Mouse (Mus musculus): ENCODE measurements around the gene Gm42669. TPM values are rescaled to one million over a fixed set of nuclear protein-coding genes. Genes with fewer than 3 reads are reported as not detected.

Gm42669 gene
- polyA plus RNA-seq, 1 experiment, result 0.19 TPM

GRCm38 (mm10) chr5:107498806-107499310 is 8.6 kb upstream of the Gm42669 start:
- DNase-seq, result no peak
- no peak for TF ChIP-seq POLR2A (IDR thresholded peaks at IDR 0.05; ENCODE audit: control insufficient read depth, extremely low read depth, insufficient read depth, low read length, poor library complexity)
- no peak for TF ChIP-seq CTCF (IDR thresholded peaks at IDR 0.05; ENCODE audit: borderline replicate concordance, control insufficient read depth, extremely low read depth, insufficient read depth, low read length, poor library complexity)
- Histone ChIP-seq H3K27me3 (ENCODE audit: control insufficient read depth, insufficient read depth, low read length) (no peaks in the 10 kb centered on the region), H3K36me3 (ENCODE audit: control insufficient read depth, insufficient read depth, low read length) (0 out of 2 replicates have a peak, but pooled peaks cover 3% of the 10 kb centered on the region), H3K4me1 (replicated peaks; ENCODE audit: control insufficient read depth, insufficient read depth, low read length) (peaks cover 4% of the 10 kb centered on the region), H3K4me3 (ENCODE audit: control insufficient read depth, insufficient read depth, low read length) (peak overlapping the region; percentile 1; the same call in 1 of the 2 replicates), H3K27ac (ENCODE audit: control insufficient read depth, insufficient read depth, low read length) (peak overlapping the region; percentile 39)
- WGBS, result 39% methylated on average over 5 of the region's 5 CpGs

- no peak overlapping the region for H3K27ac ChIP-seq (ENCODE audit: control insufficient read depth, insufficient read depth, low read length)
- H3K27me3 ChIP-seq (ENCODE audit: control insufficient read depth, insufficient read depth, low read length), result no peaks in the 10 kb centered on the region
- 93% methylated on average over 5 of the region's 5 CpGs for whole genome bisulfite sequencing
- H3K36me3 ChIP-seq (ENCODE audit: control insufficient read depth, insufficient read depth, low read length), result peaks cover 6% of the 10 kb centered on the region; the same call in 1 of the 2 replicates
- no peak for DNase-seq
- TF ChIP-seq POLR2A (IDR thresholded peaks at IDR 0.05; ENCODE audit: control insufficient read depth, extremely low read depth, insufficient read depth, low read length, poor library complexity), result no peak
- TF ChIP-seq CTCF (IDR thresholded peaks at IDR 0.05; ENCODE audit: borderline replicate concordance, control insufficient read depth, extremely low read depth, insufficient read depth, low read length, poor library complexity), result no peak
- H3K4me3 ChIP-seq (ENCODE audit: control insufficient read depth, insufficient read depth, low read length), result no peak overlapping the region
- peaks cover 6% of the 10 kb centered on the region for H3K4me1 ChIP-seq (replicated peaks; ENCODE audit: control insufficient read depth, insufficient read depth, low read length)
These were observed 7.4 kb upstream of the Gm42669 start for GRCm38 (mm10) chr5:107499891-107500535.

GRCm38 (mm10) chr5:107500741-107501140 is 6.7 kb upstream of the Gm42669 start:
- Histone ChIP-seq H3K27me3 (ENCODE audit: control insufficient read depth, insufficient read depth, low read length) (no peaks in the 10 kb centered on the region), H3K4me1 (replicated peaks; ENCODE audit: control insufficient read depth, insufficient read depth, low read length) (peaks cover 6% of the 10 kb centered on the region), H3K4me3 (ENCODE audit: control insufficient read depth, insufficient read depth, low read length) (no peak overlapping the region), H3K36me3 (ENCODE audit: control insufficient read depth, insufficient read depth, low read length) (peaks cover 13% of the 10 kb centered on the region), H3K27ac (ENCODE audit: control insufficient read depth, insufficient read depth, low read length) (no peak overlapping the region)
- no peak for DNase-seq
- 97% methylated on average over 1 of the region's 1 CpGs for WGBS
- no peak for TF ChIP-seq CTCF (IDR thresholded peaks at IDR 0.05; ENCODE audit: borderline replicate concordance, control insufficient read depth, extremely low read depth, insufficient read depth, low read length, poor library complexity)
- no peak for TF ChIP-seq POLR2A (IDR thresholded peaks at IDR 0.05; ENCODE audit: control insufficient read depth, extremely low read depth, insufficient read depth, low read length, poor library complexity)

GRCm38 (mm10) chr5:107510503-107510902 is 3.1 kb downstream of the Gm42669 start:
- H3K27me3 ChIP-seq (ENCODE audit: control insufficient read depth, insufficient read depth, low read length), result no peaks in the 10 kb centered on the region
- TF ChIP-seq CTCF (IDR thresholded peaks at IDR 0.05; ENCODE audit: borderline replicate concordance, control insufficient read depth, extremely low read depth, insufficient read depth, low read length, poor library complexity) (no peak), POLR2A (IDR thresholded peaks at IDR 0.05; ENCODE audit: control insufficient read depth, extremely low read depth, insufficient read depth, low read length, poor library complexity) (no peak)

GRCm38 (mm10) chr5:107511326-107511725 is 3.9 kb downstream of the Gm42669 start:
- Histone ChIP-seq H3K27me3 (ENCODE audit: control insufficient read depth, insufficient read depth, low read length) (no peaks in the 10 kb centered on the region), H3K4me3 (ENCODE audit: control insufficient read depth, insufficient read depth, low read length) (no peak overlapping the region), H3K27ac (ENCODE audit: control insufficient read depth, insufficient read depth, low read length) (no peak overlapping the region), H3K36me3 (ENCODE audit: control insufficient read depth, insufficient read depth, low read length) (peaks cover 18% of the 10 kb centered on the region), H3K4me1 (replicated peaks; ENCODE audit: control insufficient read depth, insufficient read depth, low read length) (peaks cover 2% of the 10 kb centered on the region)
- WGBS, result 72% methylated on average over 2 of the region's 2 CpGs
- no peak for TF ChIP-seq POLR2A (IDR thresholded peaks at IDR 0.05; ENCODE audit: control insufficient read depth, extremely low read depth, insufficient read depth, low read length, poor library complexity)
- no peak for TF ChIP-seq CTCF (IDR thresholded peaks at IDR 0.05; ENCODE audit: borderline replicate concordance, control insufficient read depth, extremely low read depth, insufficient read depth, low read length, poor library complexity)
- no peak for DNase-seq

More at GRCm38 (mm10) chr5:107510503-107510902, 3.1 kb downstream of the Gm42669 start:
- no peak overlapping the region for H3K27ac ChIP-seq (ENCODE audit: control insufficient read depth, insufficient read depth, low read length)
- H3K4me3 ChIP-seq (ENCODE audit: control insufficient read depth, insufficient read depth, low read length), result no peak overlapping the region
- no peak for DNase-seq
- WGBS, result 95% methylated on average over 10 of the region's 10 CpGs
- H3K4me1 ChIP-seq (replicated peaks; ENCODE audit: control insufficient read depth, insufficient read depth, low read length), result peaks cover 2% of the 10 kb centered on the region
- H3K36me3 ChIP-seq (ENCODE audit: control insufficient read depth, insufficient read depth, low read length), result peaks cover 22% of the 10 kb centered on the region

- no peaks in the 10 kb centered on the region for H3K27me3 ChIP-seq (ENCODE audit: control insufficient read depth, insufficient read depth, low read length)
- peaks cover 9% of the 10 kb centered on the region; the same call in 1 of the 2 replicates for H3K36me3 ChIP-seq (ENCODE audit: control insufficient read depth, insufficient read depth, low read length)
- TF ChIP-seq POLR2A (IDR thresholded peaks at IDR 0.05; ENCODE audit: control insufficient read depth, extremely low read depth, insufficient read depth, low read length, poor library complexity) (no peak), CTCF (IDR thresholded peaks at IDR 0.05; ENCODE audit: borderline replicate concordance, control insufficient read depth, extremely low read depth, insufficient read depth, low read length, poor library complexity) (peak; percentile 84; the same call in 1 of the 2 replicates)
- DNase-seq, result peak; percentile 85
- no peak overlapping the region for H3K27ac ChIP-seq (ENCODE audit: control insufficient read depth, insufficient read depth, low read length)
- no peak overlapping the region for H3K4me3 ChIP-seq (ENCODE audit: control insufficient read depth, insufficient read depth, low read length)
- H3K4me1 ChIP-seq (replicated peaks; ENCODE audit: control insufficient read depth, insufficient read depth, low read length), result peaks cover 2% of the 10 kb centered on the region
- 16% methylated on average over 7 of the region's 7 CpGs for WGBS
These were observed 6.2 kb downstream of the Gm42669 start for GRCm38 (mm10) chr5:107513583-107513982.
